Mouse (Mus musculus): ENCODE measurements around the gene Gga1.

The Gga1 gene

GRCm38 (mm10) chr15:78937311-78937710 is 60.3 kb downstream of the Gga1 start:
- in situ Hi-C loops (cut with MboI, MseI), result no loop called here

- in situ Hi-C loops (cut with MboI, MseI), result no loop called here
Observed at GRCm38 (mm10) chr15:78937963-78938362, 61.0 kb downstream of the Gga1 start.

- in situ Hi-C loops (cut with MboI, MseI), result no loop called here
Observed at GRCm38 (mm10) chr15:78940325-78940724, 63.3 kb downstream of the Gga1 start.

GRCm38 (mm10) chr15:78942663-78943062 is 65.7 kb downstream of the Gga1 start:
- in situ Hi-C loops (cut with MboI, MseI), result no loop called here

Data from T-helper 1 cell (primary cell).